ENCODE assay signal across 20 mouse cellular contexts in genomic region chr3:36726545-36726944, GRCm38 (mm10). TPM values are rescaled to one million over a fixed set of nuclear protein-coding genes. Genes with fewer than 3 reads are reported as not detected.
"Had no signal": no experiment of that assay in that cellular context is flagged by ENCODE, and none has a peak within 500 bp of the region (broad histone marks: within the 10 kb centered on the region; RNA-seq: fewer than 3 reads in every experiment).

No protein-coding gene starts in this region.

- H3K9me3 ChIP-seq: midbrain, embryonic 10.5 days; midbrain, embryonic 12.5 days; midbrain, embryonic 15.5 days; neural tube, embryonic 13.5 days; neural tube, embryonic 15.5 days had no signal

- DNase-seq: lung, adult 18-20 months; lung, embryonic 14.5 days; lung, postnatal 10 days; lung, postnatal 4 days; retina, postnatal 1 day; right cerebral cortex, adult 18-20 months; right cerebral cortex, postnatal 25 days; right cerebral cortex, postnatal 4 days; spleen, adult 18-20 months; thymus, adult 18-20 months; thymus, postnatal 14 days; thymus, postnatal 36 days had no signal

- H3K27ac ChIP-seq: midbrain, embryonic 10.5 days; midbrain, embryonic 12.5 days; midbrain, embryonic 15.5 days; neural tube, embryonic 13.5 days; neural tube, embryonic 15.5 days had no signal

- H3K4me2 ChIP-seq: lung, embryonic 14.5 days; midbrain, embryonic 12.5 days; midbrain, embryonic 15.5 days; neural tube, embryonic 13.5 days; neural tube, embryonic 15.5 days had no signal

- H3K4me1 ChIP-seq: midbrain, embryonic 10.5 days; midbrain, embryonic 12.5 days; midbrain, embryonic 15.5 days; neural tube, embryonic 13.5 days; neural tube, embryonic 15.5 days had no signal

- H3K4me3 ChIP-seq: midbrain, embryonic 10.5 days; midbrain, embryonic 12.5 days; midbrain, embryonic 15.5 days; myocyte; neural tube, embryonic 13.5 days; neural tube, embryonic 15.5 days had no signal

- H3K9ac ChIP-seq: lung, embryonic 14.5 days; midbrain, embryonic 12.5 days; midbrain, embryonic 15.5 days; neural tube, embryonic 13.5 days; neural tube, embryonic 15.5 days had no signal

- ATAC-seq: midbrain, embryonic 15.5 days had no signal

- H3K27me3 ChIP-seq: midbrain, embryonic 12.5 days; midbrain, embryonic 15.5 days; neural tube, embryonic 13.5 days; neural tube, embryonic 15.5 days had no signal

- H3K36me3 ChIP-seq: midbrain, embryonic 10.5 days; midbrain, embryonic 12.5 days; midbrain, embryonic 15.5 days; neural tube, embryonic 13.5 days; neural tube, embryonic 15.5 days had no signal

RNA-seq across cellular contexts. Expression of gene Trpc3, which starts 36.6 kb away (rescaled TPM):
- total RNA-seq: megakaryocyte, adult 5-6 weeks; megakaryocyte-erythroid progenitor cell, adult 5-6 weeks had no signal
- polyA plus RNA-seq: myocyte had no signal
